Mouse (Mus musculus): ENCODE results near the gene Fcor. TPM values are rescaled to one million over a fixed set of nuclear protein-coding genes. Genes with fewer than 3 reads are reported as not detected.

Fcor gene
- polyA plus RNA-seq, 1 experiment = 0.86 TPM

- H3K27ac ChIP-seq (ENCODE audit: insufficient read depth, low read length) = no peak overlapping the region
- peaks cover 4% of the 10 kb centered on the region for H3K4me1 ChIP-seq (ENCODE audit: control insufficient read depth, insufficient read depth, insufficient read length)
- no peak for DNase-seq (ENCODE audit: low read depth in 1 of 2, low spot score in 2 of 2)
- no peak for TF ChIP-seq CTCF (IDR thresholded peaks at IDR 0.05; ENCODE audit: extremely low read depth, insufficient read depth, insufficient read length, insufficient replicate concordance)
- TF ChIP-seq POLR2A (IDR thresholded peaks at IDR 0.05; ENCODE audit: low read depth, low read length) = no peak
- H3K27me3 ChIP-seq (ENCODE audit: control insufficient read depth, insufficient read depth, low read length) = no peaks in the 10 kb centered on the region
- no peak overlapping the region for H3K4me3 ChIP-seq (ENCODE audit: extremely low read depth, insufficient read depth, insufficient read length)
- WGBS = 32% methylated on average over 7 of the region's 7 CpGs
- no peaks in the 10 kb centered on the region for H3K36me3 ChIP-seq (ENCODE audit: control insufficient read depth, insufficient read depth, low read length)
Observed at GRCm38 (mm10) chr8:3656725-3657381, 15.3 kb downstream of the Fcor start.

GRCm38 (mm10) chr8:3655526-3655925 is 16.6 kb downstream of the Fcor start, which contains the start of gene Retn:
TSS of gene Retn (plus strand) at chr8:3655770.
- H3K36me3 ChIP-seq (ENCODE audit: control insufficient read depth, insufficient read depth, low read length) = no peaks in the 10 kb centered on the region
- WGBS = 82% methylated on average over 3 of the region's 3 CpGs
- peaks cover under 1% of the 10 kb centered on the region for H3K4me1 ChIP-seq (ENCODE audit: control insufficient read depth, insufficient read depth, insufficient read length)
- DNase-seq (ENCODE audit: low read depth in 1 of 2, low spot score in 2 of 2) = no peak
- no peak within 1 kb of the TSS for H3K4me3 ChIP-seq (ENCODE audit: extremely low read depth, insufficient read depth, insufficient read length)
- H3K27me3 ChIP-seq (ENCODE audit: control insufficient read depth, insufficient read depth, low read length) = no peaks in the 10 kb centered on the region
- H3K27ac ChIP-seq (ENCODE audit: insufficient read depth, low read length) = no peak within 1 kb of the TSS
- no peak for TF ChIP-seq POLR2A (IDR thresholded peaks at IDR 0.05; ENCODE audit: low read depth, low read length)
- no peak for TF ChIP-seq CTCF (IDR thresholded peaks at IDR 0.05; ENCODE audit: extremely low read depth, insufficient read depth, insufficient read length, insufficient replicate concordance)

GRCm38 (mm10) chr8:3654726-3655508 is 17.2 kb downstream of the Fcor start:
- Histone ChIP-seq H3K27me3 (ENCODE audit: control insufficient read depth, insufficient read depth, low read length) (no peaks in the 10 kb centered on the region), H3K4me1 (ENCODE audit: control insufficient read depth, insufficient read depth, insufficient read length) (no peaks in the 10 kb centered on the region; the same call in none of the 2 replicates), H3K4me3 (ENCODE audit: extremely low read depth, insufficient read depth, insufficient read length) (no peak overlapping the region), H3K27ac (ENCODE audit: insufficient read depth, low read length) (no peak overlapping the region), H3K36me3 (ENCODE audit: control insufficient read depth, insufficient read depth, low read length) (no peaks in the 10 kb centered on the region)
- no peak for TF ChIP-seq POLR2A (IDR thresholded peaks at IDR 0.05; ENCODE audit: low read depth, low read length)
- TF ChIP-seq CTCF (IDR thresholded peaks at IDR 0.05; ENCODE audit: extremely low read depth, insufficient read depth, insufficient read length, insufficient replicate concordance) = no peak
- no peak for DNase-seq (ENCODE audit: low read depth in 1 of 2, low spot score in 2 of 2)
- WGBS = 86% methylated on average over 11 of the region's 11 CpGs

- Histone ChIP-seq H3K27me3 (ENCODE audit: control insufficient read depth, insufficient read depth, low read length) (no peaks in the 10 kb centered on the region), H3K4me1 (ENCODE audit: control insufficient read depth, insufficient read depth, insufficient read length) (no peaks in the 10 kb centered on the region), H3K36me3 (ENCODE audit: control insufficient read depth, insufficient read depth, low read length) (no peaks in the 10 kb centered on the region), H3K27ac (ENCODE audit: insufficient read depth, low read length) (no peak overlapping the region), H3K4me3 (ENCODE audit: extremely low read depth, insufficient read depth, insufficient read length) (no peak overlapping the region)
- TF ChIP-seq CTCF (IDR thresholded peaks at IDR 0.05; ENCODE audit: extremely low read depth, insufficient read depth, insufficient read length, insufficient replicate concordance) = no peak
- TF ChIP-seq POLR2A (IDR thresholded peaks at IDR 0.05; ENCODE audit: low read depth, low read length) = no peak
- 32% methylated on average over 3 of the region's 3 CpGs for WGBS
- DNase-seq (ENCODE audit: low read depth in 1 of 2, low spot score in 2 of 2) = no peak
Observed at GRCm38 (mm10) chr8:3652845-3653244, 19.3 kb downstream of the Fcor start.

- WGBS = 70% methylated on average over 1 of the region's 1 CpGs
- H3K4me1 ChIP-seq (ENCODE audit: control insufficient read depth, insufficient read depth, insufficient read length) = no peaks in the 10 kb centered on the region
- no peaks in the 10 kb centered on the region for H3K27me3 ChIP-seq (ENCODE audit: control insufficient read depth, insufficient read depth, low read length)
- no peak overlapping the region for H3K27ac ChIP-seq (ENCODE audit: insufficient read depth, low read length)
- no peaks in the 10 kb centered on the region for H3K36me3 ChIP-seq (ENCODE audit: control insufficient read depth, insufficient read depth, low read length)
- DNase-seq (ENCODE audit: low read depth in 1 of 2, low spot score in 2 of 2) = no peak
- no peak for TF ChIP-seq CTCF (IDR thresholded peaks at IDR 0.05; ENCODE audit: extremely low read depth, insufficient read depth, insufficient read length, insufficient replicate concordance)
- no peak for TF ChIP-seq POLR2A (IDR thresholded peaks at IDR 0.05; ENCODE audit: low read depth, low read length)
- H3K4me3 ChIP-seq (ENCODE audit: extremely low read depth, insufficient read depth, insufficient read length) = no peak overlapping the region
Observed at GRCm38 (mm10) chr8:3648990-3649389, 23.2 kb downstream of the Fcor start.

GRCm38 (mm10) chr8:3648268-3648667 is 23.9 kb downstream of the Fcor start:
- no peak overlapping the region for H3K27ac ChIP-seq (ENCODE audit: insufficient read depth, low read length)
- WGBS = 64% methylated on average over 2 of the region's 2 CpGs
- H3K4me3 ChIP-seq (ENCODE audit: extremely low read depth, insufficient read depth, insufficient read length) = no peak overlapping the region
- no peaks in the 10 kb centered on the region for H3K36me3 ChIP-seq (ENCODE audit: control insufficient read depth, insufficient read depth, low read length)
- H3K27me3 ChIP-seq (ENCODE audit: control insufficient read depth, insufficient read depth, low read length) = no peaks in the 10 kb centered on the region
- DNase-seq (ENCODE audit: low read depth in 1 of 2, low spot score in 2 of 2) = no peak
- TF ChIP-seq POLR2A (IDR thresholded peaks at IDR 0.05; ENCODE audit: low read depth, low read length) (no peak), CTCF (IDR thresholded peaks at IDR 0.05; ENCODE audit: extremely low read depth, insufficient read depth, insufficient read length, insufficient replicate concordance) (no peak)
- no peaks in the 10 kb centered on the region for H3K4me1 ChIP-seq (ENCODE audit: control insufficient read depth, insufficient read depth, insufficient read length)

- Histone ChIP-seq H3K36me3 (ENCODE audit: control insufficient read depth, insufficient read depth, low read length) (peaks cover 2% of the 10 kb centered on the region), H3K4me1 (ENCODE audit: control insufficient read depth, insufficient read depth, insufficient read length) (no peaks in the 10 kb centered on the region), H3K27me3 (ENCODE audit: control insufficient read depth, insufficient read depth, low read length) (no peaks in the 10 kb centered on the region), H3K27ac (ENCODE audit: insufficient read depth, low read length) (no peak overlapping the region), H3K4me3 (ENCODE audit: extremely low read depth, insufficient read depth, insufficient read length) (no peak overlapping the region)
- no peak for DNase-seq (ENCODE audit: low read depth in 1 of 2, low spot score in 2 of 2)
- TF ChIP-seq CTCF (IDR thresholded peaks at IDR 0.05; ENCODE audit: extremely low read depth, insufficient read depth, insufficient read length, insufficient replicate concordance) = no peak
- no peak for TF ChIP-seq POLR2A (IDR thresholded peaks at IDR 0.05; ENCODE audit: low read depth, low read length)
- WGBS = 82% methylated on average over 4 of the region's 4 CpGs
Observed at GRCm38 (mm10) chr8:3647561-3647960, 24.6 kb downstream of the Fcor start.
